Mouse (Mus musculus) CH12.LX (cell line): Measurements from ENCODE around the gene Cilp.

ENCODE experiments used
- CTCF ChIP-seq, 2 experiments: IDR thresholded peaks in 1 of 2; conservative IDR thresholded peaks in 1 of 2; 2 replicates each; pipeline ENCODE4 v1.5.1; 2011 to 2012; ENCODE audit warnings: low read depth in 2 of 2, low read length in 2 of 2, improper control_type of control experiment in 1 of 2, inconsistent platforms in 1 of 2, mild to moderate bottlenecking in 1 of 2, moderate library complexity in 1 of 2
- EP300 ChIP-seq: IDR thresholded peaks from 2 replicates; pipeline ENCODE4 v1.6.1; 2011; ENCODE audit warnings: low read length, improper control_type of control experiment
- USF1 ChIP-seq: IDR thresholded peaks from 2 replicates; pipeline ENCODE4 v1.6.1; 2014; ENCODE audit warnings: low read depth, mild to moderate bottlenecking, inconsistent platforms, low read length, improper control_type of control experiment
- ZNF384 ChIP-seq: IDR thresholded peaks from 2 replicates; pipeline ENCODE4 v1.6.1; 2012; ENCODE audit warnings: low read depth, low read length, improper control_type of control experiment, inconsistent platforms

- TF ChIP-seq CTCF (conservative IDR thresholded peaks at IDR 0.05 in 1 of 2, IDR thresholded peaks at IDR 0.05 in 1 of 2; ENCODE audit: low read depth in 2 of 2, low read length in 2 of 2) (no peak), EP300 (no peak), USF1 (no peak), ZNF384 (no peak)
Observed at GRCm38 (mm10) chr9:65259366-65259765, 5.6 kb upstream of the Cilp start.
